Mouse (Mus musculus): Measurements from ENCODE around the gene Aunip.

The Aunip gene

GRCm38 (mm10) chr4:134558570-134559113, 47.8 kb downstream of the Aunip start:
- DNase-seq: no peak

- no peak for DNase-seq
These were observed 48.4 kb downstream of the Aunip start for GRCm38 (mm10) chr4:134559154-134559553.

GRCm38 (mm10) chr4:134560699-134561098, 49.9 kb downstream of the Aunip start:
- no peak for DNase-seq

- no peak for DNase-seq
These were observed 51.2 kb downstream of the Aunip start for GRCm38 (mm10) chr4:134562014-134562413.

GRCm38 (mm10) chr4:134563624-134564023, 52.8 kb downstream of the Aunip start:
- no peak for DNase-seq

GRCm38 (mm10) chr4:134564093-134564492, 53.3 kb downstream of the Aunip start:
- DNase-seq: no peak

GRCm38 (mm10) chr4:134567377-134568226, 56.8 kb downstream of the Aunip start:
- no peak for DNase-seq

- no peak for DNase-seq
These were observed 58.4 kb downstream of the Aunip start for GRCm38 (mm10) chr4:134569205-134569604.

- no peak for DNase-seq
These were observed 59.0 kb downstream of the Aunip start for GRCm38 (mm10) chr4:134569831-134570230.

- no peak for DNase-seq
These were observed 60.1 kb downstream of the Aunip start for GRCm38 (mm10) chr4:134570704-134571451.

- DNase-seq: no peak
These were observed 61.9 kb downstream of the Aunip start for GRCm38 (mm10) chr4:134572449-134573300.
